Mouse (Mus musculus) erythroblast, embryonic 14.5 days (primary cell): ENCODE measurements around the gene Zfp385b. TPM values are rescaled to one million over a fixed set of nuclear protein-coding genes. Genes with fewer than 3 reads are reported as not detected.

Experiments used
- H3K27me3 ChIP-seq: 2 replicates; pipeline ENCODE4 v1.6.1; 2012; ENCODE audit warnings: inconsistent platforms; ENCODE audit not compliant: control insufficient read depth
- H3K36me3 ChIP-seq: 2 replicates; pipeline ENCODE4 v1.6.1; 2012; ENCODE audit warnings: mild to moderate bottlenecking, inconsistent platforms; ENCODE audit not compliant: control insufficient read depth
- H3K4me1 ChIP-seq: 2 replicates; pipeline ENCODE4 v1.6.1; 2012; ENCODE audit warnings: inconsistent platforms; ENCODE audit not compliant: control insufficient read depth
- H3K4me3 ChIP-seq: replicated peaks from 2 replicates; pipeline ENCODE3; 2012; ENCODE audit warnings: moderate library complexity, mild to moderate bottlenecking, inconsistent platforms
- H3K9me3 ChIP-seq: 2 replicates; pipeline ENCODE4 v1.6.1; 2012; ENCODE audit warnings: low read length, inconsistent platforms, mixed read lengths; ENCODE audit not compliant: control insufficient read depth
- GATA1 ChIP-seq: IDR thresholded peaks from 2 replicates; pipeline ENCODE4 v1.6.1; 2012; ENCODE audit warnings: low read length, inconsistent platforms, mixed read lengths
- TAL1 ChIP-seq: IDR thresholded peaks from 3 replicates; pipeline ENCODE4 v1.6.1; 2012; ENCODE audit warnings: low read length, inconsistent platforms, mixed read lengths
- polyA plus RNA-seq: library from polyadenylated mRNA; stranded (reverse); fragments of >175 nt; gene quantifications from 2 replicates; pipeline ENCODE4 v1.2.3, GENCODE M21; 2012

Zfp385b gene
- polyA plus RNA-seq, 1 experiment, result not detected

DNA sequence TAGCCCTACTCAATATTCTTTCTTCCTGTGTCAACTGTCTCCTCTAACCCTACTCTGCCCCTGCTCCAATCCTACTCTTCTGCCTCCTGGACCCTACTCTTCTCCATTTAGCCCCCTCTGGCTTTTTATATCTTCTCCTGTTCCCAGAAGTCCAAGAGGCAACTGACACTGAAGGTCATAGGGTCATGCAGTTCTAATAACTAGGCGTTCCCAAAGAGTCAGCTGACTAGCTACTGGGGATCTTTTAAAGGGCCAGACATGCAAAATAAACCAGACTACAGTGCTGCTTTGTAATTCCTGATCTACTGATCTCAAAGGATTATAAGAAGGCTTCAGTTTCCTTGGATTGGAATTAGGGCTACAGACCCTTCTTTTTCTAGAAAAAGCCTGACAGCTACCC, 276.1 kb downstream of the Zfp385b start:
- no peaks in the 10 kb centered on the region for H3K36me3 ChIP-seq
- no peaks in the 10 kb centered on the region for H3K9me3 ChIP-seq
- TF ChIP-seq TAL1, result no peak
- TF ChIP-seq GATA1, result no peak
- no peak overlapping the region for H3K4me3 ChIP-seq
- peaks cover 33% of the 10 kb centered on the region for H3K4me1 ChIP-seq
- no peaks in the 10 kb centered on the region for H3K27me3 ChIP-seq

DNA sequence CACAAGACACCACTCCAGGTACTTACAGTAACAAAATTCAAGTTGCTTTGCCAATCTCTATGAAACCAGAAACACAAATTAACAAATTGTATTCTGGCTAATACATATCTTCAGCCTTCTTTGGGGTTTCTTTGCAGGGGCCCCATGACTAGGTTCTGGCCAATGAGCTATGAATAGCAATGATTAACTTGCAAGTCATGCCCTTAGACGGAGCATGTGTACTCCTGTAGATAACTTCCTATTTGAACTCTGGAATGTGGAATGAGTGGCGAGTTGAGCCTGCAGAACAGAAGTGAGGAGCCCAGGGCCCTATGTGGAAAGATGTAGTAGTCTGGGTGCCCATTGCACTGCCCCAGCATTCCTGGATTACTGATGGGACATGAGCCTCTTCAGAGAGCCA, 276.8 kb downstream of the Zfp385b start:
- TF ChIP-seq TAL1, result no peak
- TF ChIP-seq GATA1, result no peak
- Histone ChIP-seq H3K27me3 (no peaks in the 10 kb centered on the region), H3K9me3 (no peaks in the 10 kb centered on the region), H3K4me1 (peaks cover 33% of the 10 kb centered on the region), H3K36me3 (no peaks in the 10 kb centered on the region), H3K4me3 (no peak overlapping the region)

DNA sequence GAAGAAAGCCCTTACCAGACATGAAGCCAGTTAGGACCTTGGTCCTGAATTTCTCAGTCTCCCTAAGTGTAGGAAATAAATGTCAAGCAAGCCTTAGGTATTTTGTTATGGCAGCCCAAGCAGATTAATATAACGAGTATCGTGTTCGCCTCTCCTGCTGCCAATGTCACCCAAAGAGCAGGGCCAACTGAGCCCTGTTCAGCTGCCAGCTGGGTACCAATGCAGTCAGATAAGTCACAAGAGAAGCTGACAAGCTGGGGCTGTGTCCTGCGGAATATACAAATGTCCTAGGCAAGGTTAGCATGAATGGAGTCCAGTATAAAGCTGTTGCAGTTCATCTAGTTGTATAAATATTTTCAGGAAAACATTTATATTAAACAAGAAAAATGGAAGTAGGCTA, 277.8 kb downstream of the Zfp385b start:
- H3K4me1 ChIP-seq, result peaks cover 33% of the 10 kb centered on the region
- H3K36me3 ChIP-seq, result no peaks in the 10 kb centered on the region
- TF ChIP-seq TAL1 (no peak), GATA1 (no peak)
- no peaks in the 10 kb centered on the region for H3K9me3 ChIP-seq
- no peaks in the 10 kb centered on the region for H3K27me3 ChIP-seq
- H3K4me3 ChIP-seq, result no peak overlapping the region

DNA sequence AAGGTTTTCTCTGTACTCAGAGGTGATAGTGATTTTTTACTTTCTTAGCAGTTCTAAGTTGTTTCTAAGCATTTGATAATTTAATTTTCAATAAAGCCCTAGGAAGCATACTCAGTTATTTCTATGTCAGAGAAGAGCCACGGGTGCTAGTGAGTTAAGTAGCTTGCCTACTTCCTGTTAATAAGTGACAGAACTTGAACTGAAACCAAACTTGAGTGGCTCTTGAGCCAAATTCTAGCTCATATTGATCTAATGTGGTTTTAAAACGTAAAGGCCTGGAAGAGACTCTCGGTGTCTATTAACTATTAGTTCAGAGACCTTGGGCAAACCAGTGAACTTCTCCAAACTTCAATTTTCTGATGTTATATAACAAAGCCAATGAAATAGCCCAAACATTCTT, 278.6 kb downstream of the Zfp385b start:
- H3K4me3 ChIP-seq, result no peak overlapping the region
- H3K4me1 ChIP-seq, result peaks cover 33% of the 10 kb centered on the region
- no peaks in the 10 kb centered on the region for H3K9me3 ChIP-seq
- no peaks in the 10 kb centered on the region for H3K27me3 ChIP-seq
- TF ChIP-seq TAL1 (no peak), GATA1 (no peak)
- H3K36me3 ChIP-seq, result no peaks in the 10 kb centered on the region

DNA sequence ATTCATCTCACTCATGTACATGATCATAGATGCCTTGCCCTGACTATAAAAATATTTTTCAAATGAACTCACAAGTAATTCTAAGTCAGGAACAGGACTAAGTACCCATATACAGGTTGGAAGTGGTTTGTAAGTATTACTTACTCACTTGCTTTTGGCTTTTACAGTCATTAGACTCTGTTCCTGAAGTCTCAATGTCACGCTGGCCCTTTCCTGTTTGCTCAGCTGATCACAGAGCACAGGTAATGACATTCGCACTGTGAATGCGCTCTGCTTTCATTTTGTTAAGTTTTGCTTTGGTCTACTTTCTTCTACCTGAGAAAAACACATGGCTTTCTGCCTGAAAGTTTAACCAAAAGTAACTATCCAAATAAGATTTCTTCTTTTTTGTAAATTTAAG, 282.9 kb downstream of the Zfp385b start:
- Histone ChIP-seq H3K36me3 (no peaks in the 10 kb centered on the region), H3K9me3 (no peaks in the 10 kb centered on the region), H3K27me3 (no peaks in the 10 kb centered on the region), H3K4me3 (no peak overlapping the region), H3K4me1 (peaks cover 5% of the 10 kb centered on the region)
- no peak for TF ChIP-seq GATA1
- TF ChIP-seq TAL1, result no peak

DNA sequence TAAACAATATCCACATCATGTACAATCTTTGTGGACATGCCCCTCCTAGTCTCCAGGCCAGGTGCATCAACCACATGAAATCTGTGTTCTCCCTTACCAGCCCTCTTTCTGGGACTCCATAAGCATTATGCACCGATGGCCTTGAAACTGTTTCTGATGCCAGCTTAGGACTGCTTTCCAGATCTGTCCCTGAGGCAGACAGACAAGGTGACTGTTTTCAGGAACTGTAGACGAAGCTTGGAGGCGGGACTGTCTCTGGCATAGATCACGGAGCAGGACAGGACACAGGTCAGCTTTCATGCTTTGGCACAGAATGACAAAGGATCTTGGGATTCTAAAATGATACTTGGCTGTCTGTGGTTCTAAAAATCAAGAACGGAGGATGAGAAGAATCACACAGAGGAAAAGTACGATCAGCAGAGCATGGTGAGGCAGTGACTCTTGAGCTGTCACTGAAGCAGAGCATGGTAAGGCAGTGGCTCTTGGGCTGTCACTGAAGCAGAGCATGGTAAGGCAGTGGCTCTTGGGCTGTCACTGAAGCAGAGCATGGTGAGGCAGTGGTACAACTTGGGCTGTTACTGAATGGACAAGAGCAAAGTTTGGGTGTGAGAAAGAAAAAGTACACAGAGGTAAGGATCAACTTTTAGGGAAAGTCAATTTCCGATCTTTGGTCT, 291.2 kb downstream of the Zfp385b start:
- H3K36me3 ChIP-seq, result no peaks in the 10 kb centered on the region
- no peaks in the 10 kb centered on the region for H3K4me1 ChIP-seq
- H3K9me3 ChIP-seq, result no peaks in the 10 kb centered on the region
- no peak overlapping the region for H3K4me3 ChIP-seq
- TF ChIP-seq GATA1 (no peak), TAL1 (no peak)
- H3K27me3 ChIP-seq, result peaks cover 3% of the 10 kb centered on the region

DNA sequence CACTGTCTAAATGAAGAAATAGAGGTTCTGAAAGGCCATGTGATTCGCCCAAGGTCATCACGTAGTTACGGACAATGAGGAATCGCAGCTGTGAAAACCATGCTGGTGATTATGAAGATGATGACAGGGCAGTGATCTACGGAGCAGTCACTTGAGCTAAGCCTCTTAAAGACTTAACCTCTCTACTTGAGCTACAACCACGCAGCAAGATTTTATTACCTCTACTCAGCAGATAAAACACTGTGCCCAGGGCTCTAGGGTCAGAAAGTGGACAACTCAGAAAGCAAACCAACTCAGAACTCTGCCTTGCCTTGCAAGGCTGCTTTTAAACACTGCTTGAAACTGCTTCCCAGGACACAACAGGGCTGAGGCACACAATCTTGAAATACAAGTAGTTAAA, 291.8 kb downstream of the Zfp385b start:
- no peak for TF ChIP-seq TAL1
- Histone ChIP-seq H3K9me3 (no peaks in the 10 kb centered on the region), H3K27me3 (peaks cover 3% of the 10 kb centered on the region), H3K4me3 (no peak overlapping the region), H3K4me1 (no peaks in the 10 kb centered on the region), H3K36me3 (no peaks in the 10 kb centered on the region)

DNA sequence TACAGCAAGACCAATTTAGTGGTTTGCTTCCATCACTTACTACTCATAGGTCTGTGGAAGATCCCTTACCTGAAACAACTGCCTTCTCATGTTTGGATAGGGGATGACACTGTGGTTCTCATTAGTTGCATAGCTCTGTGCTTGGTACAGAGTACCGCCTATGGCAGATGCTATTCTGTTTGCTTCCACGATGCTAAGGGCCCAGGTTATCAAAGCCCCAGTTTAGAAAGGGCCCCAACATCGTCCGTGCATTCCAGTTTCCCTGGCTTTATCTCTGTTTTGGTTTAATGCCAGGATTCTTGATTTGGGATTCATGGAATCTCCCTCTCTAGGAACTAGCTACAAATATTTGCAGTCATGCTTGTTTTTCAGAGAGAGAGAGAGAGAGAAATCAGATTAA, 292.6 kb downstream of the Zfp385b start:
- Histone ChIP-seq H3K9me3 (no peaks in the 10 kb centered on the region), H3K4me1 (peaks cover 2% of the 10 kb centered on the region; the same call in 1 of the 2 replicates), H3K36me3 (no peaks in the 10 kb centered on the region), H3K27me3 (peaks cover 3% of the 10 kb centered on the region), H3K4me3 (no peak overlapping the region)
- TF ChIP-seq GATA1, result no peak
- no peak for TF ChIP-seq TAL1

DNA sequence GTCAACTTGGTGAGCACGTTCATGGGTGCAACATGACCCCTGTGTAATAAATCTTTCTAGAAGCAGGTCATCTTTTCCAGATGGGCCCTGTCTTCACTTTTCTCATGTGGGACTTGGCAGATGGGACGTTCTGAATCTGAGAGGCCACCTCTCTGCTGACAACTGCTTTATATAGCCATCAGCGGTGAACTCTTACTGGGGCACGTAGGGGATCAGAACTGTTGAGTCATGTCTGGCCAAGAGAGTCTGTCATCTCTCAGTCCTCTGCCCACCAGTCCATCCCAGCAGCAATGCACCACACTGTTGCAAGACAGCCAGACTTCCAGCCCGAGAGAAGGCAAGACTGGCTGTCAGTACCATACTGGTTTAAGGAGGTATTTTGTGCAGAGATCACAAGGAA, 293.1 kb downstream of the Zfp385b start:
- TF ChIP-seq GATA1 (no peak), TAL1 (no peak)
- no peaks in the 10 kb centered on the region for H3K36me3 ChIP-seq

DNA sequence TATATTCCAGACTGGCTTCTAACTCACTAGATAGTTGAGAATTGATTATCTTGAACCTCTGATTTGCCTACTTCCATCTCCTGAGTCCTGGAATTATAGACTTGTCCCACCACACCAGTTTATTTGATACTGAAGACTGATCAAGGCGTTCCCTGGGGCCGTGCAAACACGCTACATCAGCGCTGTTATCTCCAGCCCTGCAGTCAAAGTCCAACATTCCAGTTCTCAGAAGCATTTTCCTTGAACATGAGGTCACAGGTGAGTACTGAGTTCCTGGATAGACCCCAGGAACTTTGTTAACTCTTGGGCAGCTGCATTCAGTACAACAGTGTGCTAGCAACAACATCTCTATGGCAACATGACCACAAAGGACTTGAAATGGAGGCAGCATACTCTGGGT, 297.2 kb downstream of the Zfp385b start:
- Histone ChIP-seq H3K27me3 (no peaks in the 10 kb centered on the region; the same call in 1 of the 2 replicates), H3K4me1 (peaks cover 26% of the 10 kb centered on the region), H3K4me3 (no peak overlapping the region), H3K9me3 (no peaks in the 10 kb centered on the region), H3K36me3 (no peaks in the 10 kb centered on the region)
- TF ChIP-seq GATA1 (no peak), TAL1 (no peak)

More for the DNA sequence above, 293.1 kb downstream of the Zfp385b start:
- Histone ChIP-seq H3K27me3 (peaks cover 3% of the 10 kb centered on the region), H3K9me3 (no peaks in the 10 kb centered on the region), H3K4me3 (no peak overlapping the region), H3K4me1 (peaks cover 2% of the 10 kb centered on the region; the same call in 1 of the 2 replicates)
